Mouse (Mus musculus): ENCODE data around the gene Ifngr2. TPM values are rescaled to one million over a fixed set of nuclear protein-coding genes. Genes with fewer than 3 reads are reported as not detected.

The Ifngr2 gene
- polyA plus RNA-seq, 1 experiment from 2014 or later = 127 TPM

DNA sequence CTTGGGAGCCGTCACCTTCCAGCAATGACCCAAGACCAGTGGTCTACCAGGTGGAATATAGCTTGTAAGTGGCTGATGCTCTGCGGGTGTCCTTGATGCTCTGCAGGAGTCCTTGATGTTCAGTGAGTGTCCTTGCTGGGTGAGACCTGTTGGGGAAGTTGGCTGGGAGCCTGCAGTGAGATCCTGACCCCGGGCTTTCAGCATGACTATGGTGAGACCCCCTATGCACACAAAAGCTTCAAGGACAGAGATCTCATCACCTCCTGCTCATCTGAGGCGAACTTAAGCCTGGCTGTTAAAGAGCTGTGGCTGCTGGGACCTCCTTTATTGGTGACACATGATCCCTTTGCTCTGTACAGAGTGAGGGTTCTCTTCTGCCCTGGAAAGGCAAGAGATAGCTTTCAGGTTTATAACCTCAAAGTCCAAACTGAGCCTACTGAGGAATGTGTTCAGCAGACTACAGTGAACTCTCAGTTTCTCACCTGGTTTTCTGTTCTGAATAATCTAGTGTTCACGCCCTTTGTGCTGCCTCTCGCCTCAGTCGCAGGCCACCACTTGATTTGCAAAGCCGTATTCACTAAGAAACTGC lies 8.2 kb downstream of the Ifngr2 start:
- no peak overlapping the region for H3K4me3 ChIP-seq (ENCODE audit: low read length)
- ATAC-seq = no peak
- 85% methylated on average over 8 of the region's 8 CpGs for WGBS
- no peak overlapping the region for H3K4me2 ChIP-seq (ENCODE audit: low read length)
- no peaks in the 10 kb centered on the region for H3K36me3 ChIP-seq (ENCODE audit: control insufficient read depth, insufficient read depth, low read length)
- H3K27me3 ChIP-seq (replicated peaks; ENCODE audit: control insufficient read depth, insufficient read depth, low read length) = no peaks in the 10 kb centered on the region
- no peaks in the 10 kb centered on the region for H3K9me3 ChIP-seq (ENCODE audit: control insufficient read depth, low read length)
- H3K9ac ChIP-seq (ENCODE audit: low read depth, low read length) = no peak overlapping the region
- H3K4me1 ChIP-seq (ENCODE audit: control insufficient read depth, insufficient read depth, low read depth, low read length) = peaks cover 6% of the 10 kb centered on the region; the same call in 1 of the 2 replicates
- H3K27ac ChIP-seq (ENCODE audit: low read depth, low read length) = no peak overlapping the region

GRCm38 (mm10) chr16:91556659-91557058 lies 9.8 kb downstream of the Ifngr2 start:
- H3K27ac ChIP-seq (ENCODE audit: low read depth, low read length) = no peak overlapping the region
- peaks cover 6% of the 10 kb centered on the region; the same call in 1 of the 2 replicates for H3K4me1 ChIP-seq (ENCODE audit: control insufficient read depth, insufficient read depth, low read depth, low read length)
- no peaks in the 10 kb centered on the region for H3K9me3 ChIP-seq (ENCODE audit: control insufficient read depth, low read length)
- no peaks in the 10 kb centered on the region for H3K27me3 ChIP-seq (replicated peaks; ENCODE audit: control insufficient read depth, insufficient read depth, low read length)
- H3K36me3 ChIP-seq (ENCODE audit: control insufficient read depth, insufficient read depth, low read length) = no peaks in the 10 kb centered on the region
- H3K4me2 ChIP-seq (ENCODE audit: low read length) = no peak overlapping the region
- 84% methylated on average over 15 of the region's 15 CpGs for WGBS
- H3K9ac ChIP-seq (ENCODE audit: low read depth, low read length) = no peak overlapping the region
- H3K4me3 ChIP-seq (ENCODE audit: low read length) = no peak overlapping the region
- no peak for ATAC-seq

DNA sequence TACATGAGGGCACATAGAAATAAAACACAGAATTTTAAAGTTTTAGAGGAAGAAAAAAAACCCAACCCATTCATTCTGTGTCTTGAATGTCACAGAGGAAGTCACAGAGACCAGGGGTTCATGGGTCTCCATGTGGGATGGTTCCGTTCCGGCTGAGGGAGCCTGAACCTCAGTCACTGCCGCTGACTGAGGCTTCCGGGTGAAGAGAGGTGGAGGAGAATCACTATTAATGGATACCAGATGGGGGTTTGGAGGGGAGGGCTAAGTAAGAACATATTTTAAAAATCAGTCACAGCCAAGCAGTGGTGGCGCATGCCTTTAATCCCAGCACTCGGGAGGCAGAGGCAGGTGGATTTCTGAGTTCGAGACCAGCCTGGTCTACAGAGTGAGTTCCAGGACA lies 10.3 kb downstream of the Ifngr2 start:
- Histone ChIP-seq H3K9me3 (ENCODE audit: control insufficient read depth, low read length) (no peaks in the 10 kb centered on the region), H3K4me3 (ENCODE audit: low read length) (no peak overlapping the region), H3K4me2 (ENCODE audit: low read length) (no peak overlapping the region), H3K4me1 (ENCODE audit: control insufficient read depth, insufficient read depth, low read depth, low read length) (peaks cover 6% of the 10 kb centered on the region; the same call in 1 of the 2 replicates), H3K27me3 (replicated peaks; ENCODE audit: control insufficient read depth, insufficient read depth, low read length) (no peaks in the 10 kb centered on the region), H3K36me3 (ENCODE audit: control insufficient read depth, insufficient read depth, low read length) (0 out of 2 replicates have a peak, but pooled peaks cover 2% of the 10 kb centered on the region), H3K9ac (ENCODE audit: low read depth, low read length) (no peak overlapping the region), H3K27ac (ENCODE audit: low read depth, low read length) (no peak overlapping the region)
- WGBS = 83% methylated on average over 7 of the region's 7 CpGs
- no peak for ATAC-seq

GRCm38 (mm10) chr16:91557693-91558092 lies 10.8 kb downstream of the Ifngr2 start:
- H3K36me3 ChIP-seq (ENCODE audit: control insufficient read depth, insufficient read depth, low read length) = 0 out of 2 replicates have a peak, but pooled peaks cover 2% of the 10 kb centered on the region
- no peak overlapping the region for H3K4me3 ChIP-seq (ENCODE audit: low read length)
- H3K4me2 ChIP-seq (ENCODE audit: low read length) = no peak overlapping the region
- 82% methylated on average over 15 of the region's 15 CpGs for WGBS
- no peaks in the 10 kb centered on the region for H3K9me3 ChIP-seq (ENCODE audit: control insufficient read depth, low read length)
- peak; percentile 60; the same call in 1 of the 2 replicates for ATAC-seq
- no peak overlapping the region for H3K9ac ChIP-seq (ENCODE audit: low read depth, low read length)
- H3K27me3 ChIP-seq (replicated peaks; ENCODE audit: control insufficient read depth, insufficient read depth, low read length) = no peaks in the 10 kb centered on the region
- no peak overlapping the region for H3K27ac ChIP-seq (ENCODE audit: low read depth, low read length)
- peaks cover 6% of the 10 kb centered on the region; the same call in 1 of the 2 replicates for H3K4me1 ChIP-seq (ENCODE audit: control insufficient read depth, insufficient read depth, low read depth, low read length)

- Histone ChIP-seq H3K4me2 (ENCODE audit: low read length) (no peak overlapping the region), H3K9me3 (ENCODE audit: control insufficient read depth, low read length) (no peaks in the 10 kb centered on the region), H3K4me1 (ENCODE audit: control insufficient read depth, insufficient read depth, low read depth, low read length) (no peaks in the 10 kb centered on the region), H3K4me3 (ENCODE audit: low read length) (no peak overlapping the region), H3K27ac (ENCODE audit: low read depth, low read length) (no peak overlapping the region), H3K9ac (ENCODE audit: low read depth, low read length) (no peak overlapping the region), H3K36me3 (ENCODE audit: control insufficient read depth, insufficient read depth, low read length) (peaks cover 5% of the 10 kb centered on the region; the same call in 1 of the 2 replicates), H3K27me3 (replicated peaks; ENCODE audit: control insufficient read depth, insufficient read depth, low read length) (no peaks in the 10 kb centered on the region)
- ATAC-seq = peak; percentile 60; the same call in 1 of the 2 replicates
- 56% methylated on average over 9 of the region's 9 CpGs for WGBS
These were observed 14.2 kb downstream of the Ifngr2 start for GRCm38 (mm10) chr16:91561099-91561498.

DNA sequence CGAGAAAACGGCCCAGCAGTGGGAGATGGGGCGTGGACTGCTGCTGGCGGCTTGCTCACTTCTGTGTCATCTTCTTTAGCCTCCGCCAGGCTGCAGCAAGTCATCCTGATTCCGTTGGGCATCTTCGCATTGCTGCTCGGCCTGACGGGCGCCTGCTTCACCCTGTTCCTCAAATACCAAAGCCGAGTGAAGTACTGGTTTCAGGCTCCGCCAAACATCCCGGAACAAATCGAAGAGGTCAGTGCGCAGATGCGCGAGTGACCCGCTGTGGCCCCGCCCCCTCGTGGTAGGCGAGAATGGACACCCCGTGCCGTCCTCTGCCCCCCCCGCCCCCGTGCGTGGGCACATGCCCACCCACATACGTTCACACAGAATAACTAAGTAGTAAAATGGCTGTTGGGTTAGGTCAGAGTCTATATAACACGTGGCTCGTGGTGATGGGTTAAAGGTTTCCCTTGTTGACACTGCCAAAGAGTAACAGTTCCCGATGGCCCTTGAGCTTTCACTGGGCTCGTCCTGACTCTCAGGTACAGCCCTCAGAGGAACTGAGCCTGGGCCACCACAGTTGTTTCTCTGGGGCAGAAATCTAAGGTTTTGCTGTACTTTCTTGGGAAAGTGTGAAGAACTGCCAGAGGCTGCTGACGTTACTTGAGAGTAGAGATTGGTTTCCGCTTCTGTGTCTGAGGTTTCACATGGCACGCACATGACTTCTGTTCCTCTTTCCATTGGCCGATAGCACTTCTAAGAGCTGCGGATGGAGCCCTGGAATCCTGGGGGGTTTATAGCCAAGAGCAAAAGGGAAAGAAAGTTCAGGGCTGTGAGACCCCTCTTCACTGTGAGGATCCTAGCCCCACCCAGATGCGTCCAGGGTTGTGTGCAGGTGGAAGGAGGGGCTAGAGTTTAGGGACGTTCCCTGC lies 14.9 kb downstream of the Ifngr2 start:
- 74% methylated on average over 38 of the region's 38 CpGs for WGBS
- Histone ChIP-seq H3K4me1 (ENCODE audit: control insufficient read depth, insufficient read depth, low read depth, low read length) (no peaks in the 10 kb centered on the region), H3K36me3 (ENCODE audit: control insufficient read depth, insufficient read depth, low read length) (peaks cover 5% of the 10 kb centered on the region; the same call in 1 of the 2 replicates), H3K27me3 (replicated peaks; ENCODE audit: control insufficient read depth, insufficient read depth, low read length) (no peaks in the 10 kb centered on the region), H3K27ac (ENCODE audit: low read depth, low read length) (no peak overlapping the region), H3K9ac (ENCODE audit: low read depth, low read length) (no peak overlapping the region), H3K4me3 (ENCODE audit: low read length) (no peak overlapping the region), H3K9me3 (ENCODE audit: control insufficient read depth, low read length) (no peaks in the 10 kb centered on the region), H3K4me2 (ENCODE audit: low read length) (no peak overlapping the region)
- ATAC-seq = no peak

DNA sequence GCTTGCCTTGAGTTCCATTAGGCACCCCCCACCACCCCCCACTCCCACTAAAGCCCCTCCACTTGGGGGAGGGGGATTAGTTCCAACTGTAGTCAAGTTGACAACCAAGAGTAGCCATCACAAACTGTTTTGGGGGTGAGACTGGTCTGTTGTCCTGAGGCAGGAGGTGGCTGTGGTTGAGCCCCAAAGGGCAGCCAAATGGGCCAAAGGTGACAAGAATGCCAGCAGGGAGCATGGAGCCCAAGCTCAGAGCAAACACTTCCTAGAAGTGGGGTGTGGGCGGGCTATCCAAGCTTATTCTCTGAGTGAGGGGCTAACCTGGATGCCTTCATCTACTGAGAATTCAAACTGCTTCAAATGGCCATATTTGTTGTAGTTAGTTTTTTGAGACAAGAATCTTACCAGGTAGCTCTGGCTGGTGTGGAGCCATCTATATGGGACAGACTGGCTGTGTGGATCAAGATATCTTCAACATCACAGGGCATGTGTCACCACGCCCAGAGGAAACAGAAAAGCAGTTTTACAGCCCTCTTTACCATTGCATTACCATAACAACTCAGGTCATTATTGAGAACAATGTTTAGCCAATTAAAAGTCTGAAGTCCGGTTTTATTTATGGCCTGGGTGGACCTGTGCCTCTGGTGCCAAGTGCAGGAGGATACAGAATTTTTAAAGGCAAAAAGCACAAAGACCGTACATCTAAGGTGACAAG lies 17.9 kb downstream of the Ifngr2 start:
- ATAC-seq = no peak
- no peaks in the 10 kb centered on the region for H3K27me3 ChIP-seq (replicated peaks; ENCODE audit: control insufficient read depth, insufficient read depth, low read length)
- H3K4me2 ChIP-seq (ENCODE audit: low read length) = no peak overlapping the region
- no peaks in the 10 kb centered on the region for H3K9me3 ChIP-seq (ENCODE audit: control insufficient read depth, low read length)
- H3K36me3 ChIP-seq (ENCODE audit: control insufficient read depth, insufficient read depth, low read length) = peaks cover 5% of the 10 kb centered on the region; the same call in 1 of the 2 replicates
- no peak overlapping the region for H3K9ac ChIP-seq (ENCODE audit: low read depth, low read length)
- WGBS = 75% methylated on average over 4 of the region's 4 CpGs
- H3K4me3 ChIP-seq (ENCODE audit: low read length) = no peak overlapping the region
- H3K4me1 ChIP-seq (ENCODE audit: control insufficient read depth, insufficient read depth, low read depth, low read length) = no peaks in the 10 kb centered on the region
- H3K27ac ChIP-seq (ENCODE audit: low read depth, low read length) = no peak overlapping the region

- ATAC-seq = no peak
- no peak overlapping the region for H3K9ac ChIP-seq (ENCODE audit: low read depth, low read length)
- no peaks in the 10 kb centered on the region for H3K4me1 ChIP-seq (ENCODE audit: control insufficient read depth, insufficient read depth, low read depth, low read length)
- peaks cover 5% of the 10 kb centered on the region; the same call in 1 of the 2 replicates for H3K36me3 ChIP-seq (ENCODE audit: control insufficient read depth, insufficient read depth, low read length)
- no peak overlapping the region for H3K4me2 ChIP-seq (ENCODE audit: low read length)
- no peaks in the 10 kb centered on the region for H3K9me3 ChIP-seq (ENCODE audit: control insufficient read depth, low read length)
- no peak overlapping the region for H3K4me3 ChIP-seq (ENCODE audit: low read length)
- no peaks in the 10 kb centered on the region for H3K27me3 ChIP-seq (replicated peaks; ENCODE audit: control insufficient read depth, insufficient read depth, low read length)
- H3K27ac ChIP-seq (ENCODE audit: low read depth, low read length) = no peak overlapping the region
- WGBS = 69% methylated on average over 9 of the region's 9 CpGs
These were observed 18.6 kb downstream of the Ifngr2 start for GRCm38 (mm10) chr16:91565292-91565951.

Measured in hindbrain, embryonic 16.5 days (tissue).